Mouse (Mus musculus) ES-E14 (cell line): ENCODE results near the gene Lrrc23. TPM values are rescaled to one million over a fixed set of nuclear protein-coding genes. Genes with fewer than 3 reads are reported as not detected.
"Not testable (repeated sequence)": the region's sequence is repeated elsewhere in the genome, so short reads cannot be mapped to it uniquely, and the experiment has no call there.

Source experiments
- DNase-seq: peaks from one replicate; pipeline ENCODE4 v3.0.0-alpha.2; 2013; ENCODE audit warnings: low read depth, low spot score
- H3K27ac ChIP-seq: 2 replicates; pipeline ENCODE4 v1.5.1; 2012; ENCODE audit warnings: low read depth, mild to moderate bottlenecking, low read length, moderate library complexity, mixed read lengths; ENCODE audit not compliant: poor library complexity, insufficient read depth, severe bottlenecking
- H3K36me3 ChIP-seq: 2 replicates; pipeline ENCODE4 v1.6.1; 2012; ENCODE audit warnings: mild to moderate bottlenecking, low read length, moderate library complexity, mixed read lengths; ENCODE audit not compliant: control insufficient read depth, poor library complexity, insufficient read depth, severe bottlenecking
- H3K4me1 ChIP-seq, 2 experiments: fragments of 150-350 bp in 1 of 2; sonication (generic) in 1 of 2; 2 replicates each; pipeline ENCODE4 v1.6.1; 2012; ENCODE audit warnings: low read length in 2 of 2, mild to moderate bottlenecking in 1 of 2, mixed read lengths in 1 of 2; ENCODE audit not compliant: control insufficient read depth in 2 of 2, insufficient read depth in 2 of 2, poor library complexity in 1 of 2
- H3K4me3 ChIP-seq, 2 experiments: fragments of 150-350 bp in 1 of 2; sonication (generic) in 1 of 2; 2 replicates each; pipeline ENCODE4 v1.5.1; 2012; ENCODE audit warnings: low read length in 2 of 2, low read depth in 1 of 2, mild to moderate bottlenecking in 1 of 2, mixed read lengths in 1 of 2; ENCODE audit not compliant: insufficient read depth in 1 of 2, poor library complexity in 1 of 2, severe bottlenecking in 1 of 2
- H3K9ac ChIP-seq: 2 replicates; pipeline ENCODE4 v1.6.1; 2012; ENCODE audit warnings: low read depth, mild to moderate bottlenecking, low read length, mixed read lengths; ENCODE audit not compliant: poor library complexity, insufficient read depth, severe bottlenecking
- H3K9me3 ChIP-seq: fragments of 150-350 bp; sonication (generic); 2 replicates; pipeline ENCODE4 v1.6.1; 2012; ENCODE audit warnings: low read depth, mild to moderate bottlenecking, low read length; ENCODE audit not compliant: control insufficient read depth, insufficient read depth
- CHD2 ChIP-seq: IDR thresholded peaks from 2 replicates; pipeline ENCODE4 v1.6.1; 2014; ENCODE audit warnings: mild to moderate bottlenecking, low read depth, low read length, inconsistent platforms
- HCFC1 ChIP-seq: IDR thresholded peaks from 2 replicates; pipeline ENCODE4 v1.6.1; 2012; ENCODE audit warnings: low read length, inconsistent platforms, borderline replicate concordance; ENCODE audit not compliant: insufficient read depth
- MAFK ChIP-seq: IDR thresholded peaks from 2 replicates; pipeline ENCODE4 v1.6.1; 2014; ENCODE audit warnings: mild to moderate bottlenecking, low read depth, low read length, inconsistent platforms; ENCODE audit not compliant: insufficient read depth
- ZC3H11A ChIP-seq: IDR thresholded peaks from 2 replicates; pipeline ENCODE4 v1.6.1; 2012; ENCODE audit warnings: low read depth, mild to moderate bottlenecking, inconsistent platforms, low read length, borderline replicate concordance
- ZNF384 ChIP-seq: IDR thresholded peaks from 2 replicates; pipeline ENCODE4 v1.6.1; 2012; ENCODE audit warnings: low read depth, low read length, inconsistent platforms
- in situ Hi-C, 2 experiments: fragments of 600-800 bp; cut with MboI; formaldehyde crosslinking; loops; one replicate each; pipeline ENCODE4 v1.15.1; 2025; ENCODE audit warnings: low sequenced_read_pairs in 2 of 2, inconsistent platforms in 1 of 2; ENCODE audit not compliant: unreplicated experiment in 2 of 2
- total RNA-seq: library from RNA; depleted of rRNA; stranded (reverse); fragments of 300-350 nt; gene quantifications from 2 replicates; pipeline ENCODE4 v1.2.3, GENCODE M21; 2012

The Lrrc23 gene
- total RNA-seq, 1 experiment, result not detected

- H3K36me3 ChIP-seq, result peaks cover 17% of the 10 kb centered on the region
- H3K9me3 ChIP-seq, result no peaks in the 10 kb centered on the region
- in situ Hi-C loops, result no loop called here
- DNase-seq, result no peak
- no peak overlapping the region for H3K4me3 ChIP-seq
- TF ChIP-seq ZC3H11A, result no peak
- TF ChIP-seq CHD2, result no peak
- TF ChIP-seq HCFC1, result no peak
- no peak for TF ChIP-seq ZNF384
- no peak for TF ChIP-seq MAFK
- H3K4me1 ChIP-seq, result peaks cover 0 to 16% of the 10 kb centered on the region in 2 experiments; a peak in 2 of 4 replicates
- H3K9ac ChIP-seq, result no peak overlapping the region
- H3K27ac ChIP-seq, result no peak overlapping the region
These were observed 27.8 kb upstream of the Lrrc23 start for GRCm38 (mm10) chr6:124807366-124807765.

GRCm38 (mm10) chr6:124806446-124807140 lies 27.1 kb upstream of the Lrrc23 start:
- Histone ChIP-seq H3K27ac (peak overlapping the region; percentile 99; the same call in 1 of the 2 replicates), H3K9ac (peak overlapping the region; percentile 43; the same call in 1 of the 2 replicates), H3K36me3 (peaks cover 9% of the 10 kb centered on the region), H3K4me3 (peak overlapping the region; percentile 26 to 55), H3K4me1 (peaks cover 0 to 12% of the 10 kb centered on the region in 2 experiments; a peak in 2 of 4 replicates), H3K9me3 (no peaks in the 10 kb centered on the region)
- DNase-seq, result no peak
- no peak for TF ChIP-seq ZC3H11A
- no peak for TF ChIP-seq ZNF384
- no peak for TF ChIP-seq CHD2
- no peak for TF ChIP-seq MAFK
- TF ChIP-seq HCFC1, result no peak
- in situ Hi-C loops, result no loop called here

GRCm38 (mm10) chr6:124805341-124806321 lies 26.1 kb upstream of the Lrrc23 start:
- H3K4me3 ChIP-seq, result peak overlapping the region; percentile 55 to 72

GRCm38 (mm10) chr6:124804341-124804740 lies 24.8 kb upstream of the Lrrc23 start:
- peaks cover 0 to 5% of the 10 kb centered on the region in 2 experiments; a peak in 2 of 4 replicates for H3K4me1 ChIP-seq
- no peak overlapping the region for H3K9ac ChIP-seq
- in situ Hi-C loops, result no loop called here
- TF ChIP-seq ZNF384 (no peak), CHD2 (no peak), HCFC1 (no peak), MAFK (no peak), ZC3H11A (no peak)
- no peaks in the 10 kb centered on the region for H3K9me3 ChIP-seq
- no peaks in the 10 kb centered on the region for H3K36me3 ChIP-seq
- no peak overlapping the region for H3K4me3 ChIP-seq
- no peak overlapping the region; the same call in 1 of the 2 replicates for H3K27ac ChIP-seq
- no peak for DNase-seq

More at GRCm38 (mm10) chr6:124805341-124806321, 26.1 kb upstream of the Lrrc23 start:
- in situ Hi-C loops, result no loop called here
- no peak for TF ChIP-seq ZC3H11A
- TF ChIP-seq HCFC1, result 0 out of 2 replicates have a peak, but pooled peaks have one; percentile 6
- peak; percentile 23; the same call in 1 of the 2 replicates for TF ChIP-seq CHD2
- no peak for TF ChIP-seq ZNF384
- peak; percentile 75; the same call in 1 of the 2 replicates for TF ChIP-seq MAFK
- Histone ChIP-seq H3K9ac (peak overlapping the region; percentile 84), H3K9me3 (no peaks in the 10 kb centered on the region), H3K4me1 (peaks cover 0 to 10% of the 10 kb centered on the region in 2 experiments; a peak in 2 of 4 replicates), H3K27ac (peak overlapping the region; percentile 99), H3K36me3 (0 out of 2 replicates have a peak, but pooled peaks cover 1% of the 10 kb centered on the region)
- peak; percentile 96 for DNase-seq

GRCm38 (mm10) chr6:124803691-124804090 lies 24.2 kb upstream of the Lrrc23 start:
- H3K4me3 ChIP-seq, result peak overlapping the region in 1 of 2 experiments; percentile 40; a peak in 1 of 4 replicates
- H3K27ac ChIP-seq, H3K36me3 ChIP-seq, DNase-seq, H3K4me1 ChIP-seq, in situ Hi-C loops, H3K9ac ChIP-seq, H3K9me3 ChIP-seq: not testable (repeated sequence)
